Mouse (Mus musculus) lung, postnatal 0 days (tissue): ENCODE results near the gene Ooep. TPM values are rescaled to one million over a fixed set of nuclear protein-coding genes. Genes with fewer than 3 reads are reported as not detected.

ENCODE experiments used
- ATAC-seq: fragments of 200-750 bp; cut with Nextera tagmentation; 2 replicates; pipeline ENCODE4 v1.8.0; 2017; ENCODE audit warnings: moderate library complexity
- DNase-seq: peaks from one replicate; pipeline ENCODE4 v3.0.0-alpha.2; 2016; ENCODE audit warnings: low spot score
- H3K27ac ChIP-seq: fragments of 300-500 bp; sonication (generic); 2 replicates; pipeline ENCODE4 v1.5.1; 2014; ENCODE audit warnings: antibody characterized with exemption, mild to moderate bottlenecking, low read length, mixed read lengths
- H3K27me3 ChIP-seq: fragments of 300-500 bp; sonication (generic); replicated peaks from 2 replicates; pipeline ENCODE4 v1.6.1; 2014; ENCODE audit warnings: low read length, mixed read lengths; ENCODE audit not compliant: insufficient read depth
- H3K36me3 ChIP-seq: fragments of 300-500 bp; sonication (generic); 2 replicates; pipeline ENCODE4 v1.6.1; 2014; ENCODE audit warnings: low read length, mixed read lengths; ENCODE audit not compliant: insufficient read depth
- H3K4me1 ChIP-seq: fragments of 300-500 bp; sonication (generic); 2 replicates; pipeline ENCODE4 v1.6.1; 2014; ENCODE audit warnings: antibody characterized with exemption, low read depth, low read length, mixed read lengths; ENCODE audit not compliant: insufficient read depth
- H3K4me2 ChIP-seq: fragments of 300-500 bp; sonication (generic); replicated peaks from 2 replicates; pipeline ENCODE4 v1.6.1; 2014; ENCODE audit warnings: low read depth, mild to moderate bottlenecking, low read length, moderate library complexity, mixed read lengths
- H3K4me3 ChIP-seq: fragments of 300-500 bp; sonication (generic); 2 replicates; pipeline ENCODE4 v1.5.1; 2014; ENCODE audit warnings: low read depth, low read length
- H3K9ac ChIP-seq: fragments of 300-500 bp; sonication (generic); replicated peaks from 2 replicates; pipeline ENCODE4 v1.6.1; 2014; ENCODE audit warnings: low read depth, mild to moderate bottlenecking
- H3K9me3 ChIP-seq: fragments of 300-500 bp; sonication (generic); 2 replicates; pipeline ENCODE4 v1.6.1; 2016; ENCODE audit warnings: low read length, mixed read lengths
- CTCF ChIP-seq: IDR thresholded peaks from 2 replicates; pipeline ENCODE4 v1.5.1; 2016; ENCODE audit warnings: antibody characterized with exemption, mild to moderate bottlenecking
- EP300 ChIP-seq: IDR thresholded peaks from 2 replicates; pipeline ENCODE4 v1.6.1; 2016; ENCODE audit warnings: antibody characterized with exemption, mild to moderate bottlenecking, control low read depth
- WGBS: fragments of 180-500 bp; shearing (Covaris S2); extraction: QIAGEN DNeasy Blood & Tissue Kit; methylation state at CpG from one replicate; pipeline ENCODE4 v1.1.7; 2014; 5-methylcytosine and 5-hydroxymethylcytosine counted together
- polyA plus RNA-seq: library from polyadenylated mRNA; unstranded; fragments of >200 nt; fragmentation: Nextera tagmentation; extraction: Ambion mirVana; gene quantifications from 2 replicates; pipeline ENCODE4 v1.2.1, GENCODE M21; 2015

The Ooep gene
- polyA plus RNA-seq, 1 experiment from 2014 or later = 3.3 TPM

DNA sequence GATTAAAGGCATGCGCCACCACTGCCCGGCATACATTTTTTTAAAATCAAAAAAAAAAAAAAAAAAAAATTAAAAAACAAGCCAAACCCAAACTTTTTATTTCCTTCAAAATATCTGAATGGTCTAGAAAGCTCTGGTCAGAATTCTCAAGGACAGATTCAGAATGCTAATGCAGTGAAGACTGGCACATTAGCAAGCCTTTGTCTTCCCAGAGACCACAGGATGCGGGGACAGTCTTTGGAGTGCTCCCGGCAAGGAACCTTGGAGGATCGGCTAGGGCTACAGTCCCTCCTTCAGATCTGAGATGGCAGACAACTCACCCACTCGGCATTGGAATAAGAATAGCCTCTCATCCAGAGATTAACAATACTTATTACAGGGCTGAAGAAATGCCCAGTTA, 13.8 kb downstream of the Ooep start:
- Histone ChIP-seq H3K4me1 (no peaks in the 10 kb centered on the region), H3K27me3 (no peaks in the 10 kb centered on the region), H3K9me3 (no peaks in the 10 kb centered on the region), H3K27ac (no peak overlapping the region), H3K4me3 (no peak overlapping the region), H3K4me2 (no peak overlapping the region), H3K36me3 (no peaks in the 10 kb centered on the region), H3K9ac (no peak overlapping the region)
- DNase-seq (no peak), ATAC-seq (no peak)
- no peak for TF ChIP-seq EP300
- TF ChIP-seq CTCF = no peak
- 89% methylated on average over 6 of the region's 6 CpGs for WGBS

DNA sequence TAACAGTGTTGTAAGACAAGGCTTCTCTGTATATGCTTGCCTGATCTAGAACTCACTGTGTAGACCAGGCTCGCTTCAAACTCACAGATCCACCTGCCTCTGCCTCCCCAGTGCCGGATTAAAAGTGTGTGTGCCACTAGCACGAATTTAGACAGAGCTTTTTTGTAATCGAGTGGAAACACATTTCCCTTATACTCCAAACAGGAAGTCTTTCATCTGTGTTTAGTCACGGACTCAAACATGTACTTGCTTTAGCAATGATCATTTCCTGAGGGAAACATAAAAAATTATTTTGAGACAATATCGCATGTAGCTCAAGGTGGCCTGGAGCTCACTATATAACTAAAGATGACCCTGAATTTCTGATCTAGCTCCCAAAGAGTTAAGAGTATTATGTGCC, 15.2 kb downstream of the Ooep start:
- peak; percentile 21 for DNase-seq

GRCm38 (mm10) chr9:78360484-78360872, 18.0 kb downstream of the Ooep start:
- H3K9me3 ChIP-seq = no peaks in the 10 kb centered on the region
- no peaks in the 10 kb centered on the region for H3K4me1 ChIP-seq
- no peak overlapping the region for H3K4me3 ChIP-seq
- H3K9ac ChIP-seq = no peak overlapping the region
- TF ChIP-seq CTCF = no peak
- TF ChIP-seq EP300 = no peak
- no peak overlapping the region for H3K27ac ChIP-seq
- H3K36me3 ChIP-seq = no peaks in the 10 kb centered on the region
- DNase-seq (no peak), ATAC-seq (no peak)
- no peaks in the 10 kb centered on the region for H3K27me3 ChIP-seq
- no peak overlapping the region for H3K4me2 ChIP-seq
- 28% methylated on average over 2 of the region's 2 CpGs for WGBS

More for the DNA sequence above, 15.2 kb downstream of the Ooep start:
- TF ChIP-seq CTCF (no peak), EP300 (peak; percentile 66)
- Histone ChIP-seq H3K4me2 (no peak overlapping the region), H3K9ac (no peak overlapping the region), H3K4me3 (no peak overlapping the region), H3K27me3 (no peaks in the 10 kb centered on the region), H3K36me3 (no peaks in the 10 kb centered on the region), H3K27ac (no peak overlapping the region), H3K9me3 (no peaks in the 10 kb centered on the region), H3K4me1 (no peaks in the 10 kb centered on the region)
- WGBS = 48% methylated on average over 6 of the region's 6 CpGs
- ATAC-seq = peak; percentile 50

- no peaks in the 10 kb centered on the region for H3K4me1 ChIP-seq
- 80% methylated on average over 6 of the region's 6 CpGs for WGBS
- no peak for TF ChIP-seq CTCF
- no peak for TF ChIP-seq EP300
- H3K9ac ChIP-seq = no peak overlapping the region
- DNase-seq = no peak
- H3K36me3 ChIP-seq = no peaks in the 10 kb centered on the region
- no peak overlapping the region for H3K27ac ChIP-seq
- no peak for ATAC-seq
- no peaks in the 10 kb centered on the region for H3K9me3 ChIP-seq
- no peaks in the 10 kb centered on the region for H3K27me3 ChIP-seq
- H3K4me3 ChIP-seq = no peak overlapping the region
- no peak overlapping the region for H3K4me2 ChIP-seq
These were observed 18.6 kb downstream of the Ooep start for GRCm38 (mm10) chr9:78359750-78360483.

- no peaks in the 10 kb centered on the region for H3K27me3 ChIP-seq
- no peak overlapping the region for H3K4me3 ChIP-seq
- H3K9ac ChIP-seq = no peak overlapping the region
- no peaks in the 10 kb centered on the region for H3K9me3 ChIP-seq
- H3K27ac ChIP-seq = no peak overlapping the region
- ATAC-seq (peak; percentile 52; the same call in 1 of the 2 replicates), DNase-seq (peak; percentile 79)
- H3K36me3 ChIP-seq = no peaks in the 10 kb centered on the region
- 16% methylated on average over 9 of the region's 9 CpGs for WGBS
- TF ChIP-seq EP300 (no peak), CTCF (peak; percentile 84)
- no peaks in the 10 kb centered on the region for H3K4me1 ChIP-seq
- no peak overlapping the region for H3K4me2 ChIP-seq
These were observed 20.5 kb downstream of the Ooep start for GRCm38 (mm10) chr9:78358053-78358452.

- Histone ChIP-seq H3K36me3 (no peaks in the 10 kb centered on the region), H3K27ac (no peak within 1 kb of the TSS), H3K4me2 (no peak within 1 kb of the TSS), H3K4me3 (no peak within 1 kb of the TSS), H3K9ac (no peak within 1 kb of the TSS), H3K9me3 (no peaks in the 10 kb centered on the region), H3K4me1 (no peaks in the 10 kb centered on the region), H3K27me3 (no peaks in the 10 kb centered on the region)
- WGBS = 79% methylated on average over 8 of the region's 8 CpGs
- ATAC-seq (no peak), DNase-seq (no peak)
- TF ChIP-seq EP300 (no peak), CTCF (no peak)
These were observed 22.9 kb downstream of the Ooep start, which contains the start of gene Gsta2 for GRCm38 (mm10) chr9:78355611-78356010. Gene Gsta2 (minus strand): TSS chr9:78355788.
